Mouse (Mus musculus) bone marrow, adult 2 months (tissue): Measurements from ENCODE around the gene Syn3.

Experiments used
- CTCF ChIP-seq: fragments of 200-500 bp; IDR thresholded peaks from 2 replicates; pipeline ENCODE4 v1.5.1; 2011; ENCODE audit warnings: low read length, control low read depth; ENCODE audit not compliant: control insufficient read depth, insufficient read depth
- POLR2A ChIP-seq: fragments of 200-500 bp; IDR thresholded peaks from 2 replicates; pipeline ENCODE4 v1.6.1; 2011; ENCODE audit warnings: low read depth, mild to moderate bottlenecking, control low read depth, low read length, borderline replicate concordance; ENCODE audit not compliant: control insufficient read depth

DNA sequence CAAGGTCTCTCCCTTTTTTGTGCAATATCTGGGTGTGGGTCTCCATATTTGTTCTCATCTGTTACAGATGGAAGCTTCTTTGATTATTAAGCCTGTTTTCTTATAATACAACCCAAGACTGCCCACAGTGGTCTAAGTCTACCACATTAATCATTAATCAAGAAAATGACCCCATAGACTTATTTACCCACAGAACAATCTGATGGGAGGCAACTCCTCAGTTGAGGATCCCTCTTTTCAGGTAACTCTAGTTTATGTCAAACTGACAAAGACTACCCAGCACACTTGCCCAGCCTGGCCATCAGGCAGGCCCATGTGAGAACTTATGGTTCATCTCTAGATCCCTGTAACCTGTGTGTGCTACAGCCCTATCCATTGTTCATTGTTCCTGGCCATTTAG lies 345.5 kb downstream of the Syn3 start:
- TF ChIP-seq CTCF (no peak), POLR2A (no peak)
